Mouse (Mus musculus) hindbrain, embryonic 16.5 days (tissue): ENCODE data around the gene Dock1. TPM values are rescaled to one million over a fixed set of nuclear protein-coding genes. Genes with fewer than 3 reads are reported as not detected.

Experiments used
- ATAC-seq: fragments of 200-750 bp; cut with Nextera tagmentation; 2 replicates; pipeline ENCODE4 v1.8.0; 2017; ENCODE audit warnings: moderate TSS enrichment, moderate library complexity
- H3K27ac ChIP-seq: fragments of 300-500 bp; sonication (generic); 2 replicates; pipeline ENCODE4 v1.5.1; 2014; ENCODE audit warnings: low read depth, mild to moderate bottlenecking, control low read depth, low read length, moderate library complexity
- H3K27me3 ChIP-seq: fragments of 300-500 bp; sonication (generic); replicated peaks from 2 replicates; pipeline ENCODE4 v1.6.1; 2014; ENCODE audit warnings: low read length; ENCODE audit not compliant: control insufficient read depth, insufficient read depth
- H3K36me3 ChIP-seq: fragments of 300-500 bp; sonication (generic); 2 replicates; pipeline ENCODE4 v1.6.1; 2014; ENCODE audit warnings: mild to moderate bottlenecking, low read length, moderate library complexity, mixed read lengths; ENCODE audit not compliant: control insufficient read depth, insufficient read depth
- H3K4me1 ChIP-seq: fragments of 300-500 bp; sonication (generic); 2 replicates; pipeline ENCODE4 v1.6.1; 2014; ENCODE audit warnings: low read depth, low read length; ENCODE audit not compliant: control insufficient read depth, insufficient read depth
- H3K4me2 ChIP-seq: fragments of 300-500 bp; sonication (generic); 2 replicates; pipeline ENCODE4 v1.6.1; 2014; ENCODE audit warnings: mild to moderate bottlenecking, low read length, control low read depth, moderate library complexity
- H3K4me3 ChIP-seq: fragments of 300-500 bp; sonication (generic); 2 replicates; pipeline ENCODE4 v1.5.1; 2014; ENCODE audit warnings: mild to moderate bottlenecking, low read length, control low read depth, moderate library complexity
- H3K9ac ChIP-seq: fragments of 300-500 bp; sonication (generic); 2 replicates; pipeline ENCODE4 v1.6.1; 2014; ENCODE audit warnings: low read depth, mild to moderate bottlenecking, control low read depth, low read length, moderate library complexity
- H3K9me3 ChIP-seq: fragments of 300-500 bp; sonication (generic); 2 replicates; pipeline ENCODE4 v1.6.1; 2014; ENCODE audit warnings: mild to moderate bottlenecking, low read length, moderate library complexity; ENCODE audit not compliant: control insufficient read depth
- WGBS: fragments of 180-500 bp; shearing (Covaris S2); extraction: QIAGEN DNeasy Blood & Tissue Kit; methylation state at CpG from one replicate; pipeline ENCODE4 v1.1.7; 2014; 5-methylcytosine and 5-hydroxymethylcytosine counted together
- polyA plus RNA-seq: library from polyadenylated mRNA; unstranded; fragments of >200 nt; fragmentation: Nextera tagmentation; extraction: Ambion mirVana; gene quantifications from 2 replicates; pipeline ENCODE4 v1.2.1, GENCODE M21; 2015

The Dock1 gene
- polyA plus RNA-seq, 1 experiment from 2014 or later, result 8.9 TPM

DNA sequence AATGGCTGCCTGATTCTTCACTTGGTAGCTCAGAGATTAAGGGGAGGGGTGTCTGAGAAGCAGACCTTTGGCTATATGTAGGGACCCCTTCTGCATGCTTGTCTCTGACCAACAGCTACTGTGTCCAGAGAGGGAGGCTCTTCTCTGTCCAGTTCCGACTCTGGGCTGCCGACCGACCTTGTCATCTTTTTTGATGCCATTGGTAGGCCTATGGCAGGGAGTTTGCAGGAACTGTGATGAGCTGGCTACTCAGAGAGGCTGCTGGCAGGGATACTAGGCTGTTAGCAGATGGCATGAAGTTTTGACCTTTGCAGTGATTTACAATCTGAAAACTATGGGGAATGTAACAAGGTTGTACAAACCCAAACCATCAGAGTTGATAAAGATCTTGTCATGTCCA lies 109.3 kb downstream of the Dock1 start:
- WGBS, result 98% methylated on average over 3 of the region's 3 CpGs
- H3K9ac ChIP-seq, result no peak overlapping the region
- H3K4me2 ChIP-seq, result no peak overlapping the region
- peaks cover 4% of the 10 kb centered on the region; the same call in 1 of the 2 replicates for H3K4me1 ChIP-seq
- no peaks in the 10 kb centered on the region for H3K27me3 ChIP-seq
- H3K4me3 ChIP-seq, result no peak overlapping the region
- no peaks in the 10 kb centered on the region for H3K9me3 ChIP-seq
- no peak for ATAC-seq
- no peaks in the 10 kb centered on the region for H3K36me3 ChIP-seq
- no peak overlapping the region for H3K27ac ChIP-seq

DNA sequence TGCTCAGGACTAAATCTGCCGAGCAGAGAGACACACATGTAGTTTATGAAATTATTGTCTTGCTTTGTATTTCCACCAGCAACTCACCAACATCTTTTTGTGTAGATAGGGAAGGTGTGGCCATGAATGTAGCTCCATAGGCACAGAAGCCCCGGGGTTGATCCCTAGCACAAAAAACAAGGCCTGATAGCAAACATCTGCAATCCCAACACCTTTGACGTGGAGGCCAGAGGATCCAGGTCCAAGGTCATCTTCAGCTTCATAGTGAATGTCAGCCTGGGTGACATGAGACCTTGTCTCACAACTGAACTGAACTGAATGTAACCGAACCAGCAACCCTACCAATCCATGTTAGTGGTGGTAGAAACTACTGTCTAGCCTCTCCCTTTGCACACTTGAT lies 116.7 kb downstream of the Dock1 start:
- Histone ChIP-seq H3K4me2 (no peak overlapping the region), H3K27ac (no peak overlapping the region), H3K27me3 (no peaks in the 10 kb centered on the region), H3K9me3 (no peaks in the 10 kb centered on the region), H3K9ac (no peak overlapping the region), H3K4me1 (no peaks in the 10 kb centered on the region), H3K36me3 (no peaks in the 10 kb centered on the region), H3K4me3 (no peak overlapping the region)
- ATAC-seq, result no peak
- WGBS, result 89% methylated on average over 4 of the region's 4 CpGs

DNA sequence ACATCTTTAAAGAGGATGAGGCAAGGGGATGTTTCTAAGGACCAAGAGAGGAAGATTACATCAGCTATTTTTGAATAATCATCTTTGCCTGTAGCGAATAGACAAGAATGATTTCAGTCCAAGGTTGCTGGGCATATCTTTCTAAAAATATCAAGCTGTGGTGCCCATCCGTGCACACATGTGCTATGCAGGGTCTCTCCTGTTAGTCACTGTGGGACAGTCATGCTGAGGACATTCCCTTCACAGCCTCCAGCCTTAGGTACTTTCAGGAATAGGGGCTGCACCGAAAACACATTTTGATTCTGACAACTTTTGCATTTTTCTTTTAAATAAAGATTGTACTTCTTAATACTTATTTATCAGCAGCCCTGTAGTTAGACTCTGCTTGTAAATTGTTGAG lies 124.4 kb downstream of the Dock1 start:
- peaks cover 4% of the 10 kb centered on the region; the same call in 1 of the 2 replicates for H3K4me1 ChIP-seq
- no peak overlapping the region for H3K9ac ChIP-seq
- no peak overlapping the region for H3K27ac ChIP-seq
- no peaks in the 10 kb centered on the region for H3K9me3 ChIP-seq
- ATAC-seq, result no peak
- no peak overlapping the region for H3K4me2 ChIP-seq
- H3K4me3 ChIP-seq, result no peak overlapping the region
- H3K27me3 ChIP-seq, result no peaks in the 10 kb centered on the region
- no peaks in the 10 kb centered on the region for H3K36me3 ChIP-seq
- 89% methylated on average over 3 of the region's 3 CpGs for WGBS

DNA sequence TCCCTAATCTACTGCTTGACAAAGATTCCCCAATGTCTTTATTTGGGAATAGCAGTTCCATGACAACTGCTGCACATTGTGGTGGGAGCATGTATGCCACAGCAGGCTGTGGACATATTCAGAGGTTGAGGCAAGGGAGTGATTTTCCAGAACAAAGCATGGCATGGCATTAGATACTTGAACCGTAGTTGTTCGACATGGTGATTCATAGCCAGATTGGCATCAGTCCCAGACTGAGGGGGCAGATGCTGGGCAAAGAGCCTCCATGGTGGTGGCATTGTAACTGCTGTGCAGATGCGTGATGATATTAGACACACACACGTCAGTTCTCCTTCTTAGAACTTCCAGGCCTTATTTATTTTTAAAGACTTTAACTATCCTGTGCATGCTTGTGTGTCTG lies 129.6 kb downstream of the Dock1 start:
- no peaks in the 10 kb centered on the region for H3K27me3 ChIP-seq
- no peak overlapping the region for H3K27ac ChIP-seq
- no peak for ATAC-seq
- no peak overlapping the region for H3K4me2 ChIP-seq
- no peaks in the 10 kb centered on the region for H3K36me3 ChIP-seq
- no peaks in the 10 kb centered on the region for H3K9me3 ChIP-seq
- H3K4me1 ChIP-seq, result peaks cover 4% of the 10 kb centered on the region; the same call in 1 of the 2 replicates
- 43% methylated on average over 4 of the region's 4 CpGs for WGBS
- no peak overlapping the region for H3K9ac ChIP-seq
- H3K4me3 ChIP-seq, result no peak overlapping the region

DNA sequence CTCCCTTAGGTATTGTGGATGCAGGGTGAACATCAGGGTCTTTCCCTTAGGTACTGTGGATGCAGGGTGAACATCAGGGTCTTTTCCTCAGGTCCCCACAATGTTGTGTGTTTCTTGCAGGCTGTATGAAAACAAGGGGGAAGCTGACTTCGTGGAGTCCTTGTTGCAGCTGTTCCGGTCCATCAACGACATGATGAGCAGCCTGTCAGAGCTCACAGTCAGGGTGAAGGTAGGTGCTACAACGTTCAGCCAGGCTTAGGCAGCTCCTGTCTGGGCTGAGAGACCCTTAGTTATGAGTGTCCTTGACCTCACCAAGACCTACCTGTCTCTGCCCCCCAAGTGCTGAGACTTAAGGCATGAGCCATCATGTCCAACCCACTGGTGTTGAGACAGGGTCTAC lies 134.0 kb downstream of the Dock1 start:
- no peaks in the 10 kb centered on the region for H3K27me3 ChIP-seq
- WGBS, result 87% methylated on average over 4 of the region's 4 CpGs
- H3K4me2 ChIP-seq, result no peak overlapping the region
- no peaks in the 10 kb centered on the region for H3K36me3 ChIP-seq
- H3K27ac ChIP-seq, result no peak overlapping the region
- ATAC-seq, result no peak
- H3K9ac ChIP-seq, result no peak overlapping the region
- no peaks in the 10 kb centered on the region for H3K9me3 ChIP-seq
- H3K4me1 ChIP-seq, result peaks cover 4% of the 10 kb centered on the region
- no peak overlapping the region for H3K4me3 ChIP-seq

DNA sequence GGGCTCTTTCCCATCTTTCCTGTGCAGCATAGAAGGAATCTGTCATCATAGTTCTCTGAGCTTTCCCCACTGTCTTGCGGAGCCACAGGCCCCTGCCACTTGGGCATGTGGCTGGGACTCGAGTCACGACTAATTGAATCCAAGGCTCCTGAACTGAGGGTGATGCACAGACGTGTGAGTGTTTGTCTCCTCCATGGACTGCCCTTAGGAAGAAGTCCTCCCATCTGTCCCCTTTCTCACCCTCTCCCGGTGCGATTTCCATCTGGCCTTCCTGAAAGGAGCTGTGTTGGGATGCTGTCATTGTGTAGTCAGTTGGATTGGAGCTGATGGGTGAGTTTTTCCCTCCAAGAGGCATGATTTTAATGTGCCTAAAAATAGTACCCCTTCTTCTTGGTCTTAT lies 136.3 kb downstream of the Dock1 start:
- H3K9me3 ChIP-seq, result no peaks in the 10 kb centered on the region
- H3K27ac ChIP-seq, result no peak overlapping the region
- no peak overlapping the region for H3K4me3 ChIP-seq
- no peaks in the 10 kb centered on the region for H3K36me3 ChIP-seq
- no peak overlapping the region for H3K9ac ChIP-seq
- 81% methylated on average over 6 of the region's 6 CpGs for WGBS
- H3K4me1 ChIP-seq, result no peaks in the 10 kb centered on the region; the same call in 1 of the 2 replicates
- H3K4me2 ChIP-seq, result no peak overlapping the region
- no peaks in the 10 kb centered on the region for H3K27me3 ChIP-seq
- no peak for ATAC-seq

DNA sequence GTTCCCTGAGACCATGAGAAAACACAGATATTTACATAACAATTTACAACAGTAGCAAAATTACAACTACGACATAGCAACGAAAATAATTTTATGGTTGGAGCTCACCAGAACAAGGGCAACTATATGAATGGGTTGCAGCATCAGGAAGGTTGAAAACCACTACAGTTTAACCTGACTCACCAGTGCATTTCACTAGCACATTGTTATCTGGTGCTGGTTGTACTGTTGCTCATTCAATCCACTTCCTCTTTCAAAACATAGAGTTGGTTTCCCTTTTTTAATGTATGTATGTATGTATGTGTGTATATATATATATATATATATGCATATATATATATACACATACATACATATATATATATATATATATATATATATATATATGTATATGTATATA lies 138.0 kb downstream of the Dock1 start:
- Histone ChIP-seq H3K27ac (no peak overlapping the region), H3K27me3 (no peaks in the 10 kb centered on the region), H3K4me2 (no peak overlapping the region), H3K4me3 (no peak overlapping the region), H3K9ac (no peak overlapping the region), H3K36me3 (no peaks in the 10 kb centered on the region), H3K4me1 (no peaks in the 10 kb centered on the region; the same call in 1 of the 2 replicates), H3K9me3 (no peaks in the 10 kb centered on the region)
- WGBS, result 91% methylated on average over 2 of the region's 2 CpGs
- no peak for ATAC-seq

DNA sequence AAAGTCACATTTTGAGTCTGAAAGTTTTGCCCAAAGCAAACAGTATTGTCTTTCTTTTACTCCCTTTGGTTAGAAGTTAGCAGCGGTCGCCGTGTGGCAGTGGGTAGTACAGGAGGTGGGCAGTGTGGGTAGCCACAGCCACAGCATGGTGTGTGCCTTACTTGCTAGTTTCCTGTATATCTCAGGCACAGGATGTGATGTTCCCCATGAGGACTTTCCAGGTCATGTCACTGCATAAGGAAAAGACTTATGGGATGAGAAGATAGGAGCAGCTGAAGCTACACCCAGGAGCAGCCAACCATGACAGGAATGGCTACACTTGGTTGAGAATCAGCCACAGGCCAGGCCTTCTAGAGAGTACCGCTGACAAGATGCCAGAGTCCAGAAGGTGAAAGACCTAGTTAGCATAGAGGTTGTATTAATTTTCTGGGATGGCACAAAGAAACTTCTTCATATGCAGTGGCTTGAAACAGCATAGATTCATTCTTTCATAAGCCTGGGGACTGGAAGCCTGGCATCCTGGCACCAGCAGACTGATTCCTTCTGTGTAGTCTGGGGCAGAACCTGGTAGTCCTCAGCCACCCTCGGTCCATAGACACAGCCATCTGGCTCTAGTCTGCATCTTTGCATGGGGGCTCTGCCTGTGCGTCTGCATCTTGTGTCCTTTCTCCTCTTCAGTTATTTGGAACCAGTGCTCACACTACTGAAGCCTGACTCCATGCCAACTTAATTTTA lies 139.0 kb downstream of the Dock1 start:
- H3K36me3 ChIP-seq, result no peaks in the 10 kb centered on the region
- H3K9me3 ChIP-seq, result no peaks in the 10 kb centered on the region
- H3K27me3 ChIP-seq, result no peaks in the 10 kb centered on the region
- no peak overlapping the region for H3K27ac ChIP-seq
- H3K4me3 ChIP-seq, result no peak overlapping the region
- no peaks in the 10 kb centered on the region; the same call in 1 of the 2 replicates for H3K4me1 ChIP-seq
- WGBS, result 91% methylated on average over 6 of the region's 6 CpGs
- no peak overlapping the region for H3K4me2 ChIP-seq
- H3K9ac ChIP-seq, result no peak overlapping the region
- no peak for ATAC-seq

DNA sequence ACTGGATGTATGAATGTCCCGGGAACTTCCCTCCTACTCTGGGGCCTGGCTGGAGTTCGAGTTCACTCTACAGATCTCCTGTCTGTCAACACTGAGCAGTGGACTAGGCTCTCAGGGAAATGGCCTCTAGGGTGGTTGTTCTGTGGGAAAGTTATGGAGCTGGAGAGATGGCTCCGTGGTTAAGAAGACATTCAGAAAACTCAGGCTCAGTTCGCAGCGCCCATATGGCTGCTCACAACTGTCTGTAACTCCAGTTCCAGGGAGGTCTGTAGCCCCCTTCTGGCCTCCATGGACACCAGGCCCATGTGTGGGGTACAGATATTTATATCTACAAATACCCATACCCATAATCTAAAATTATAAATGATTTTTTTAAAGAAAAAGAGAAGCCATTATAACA lies 148.0 kb downstream of the Dock1 start:
- Histone ChIP-seq H3K4me1 (peaks cover 10% of the 10 kb centered on the region), H3K27ac (no peak overlapping the region), H3K4me2 (no peak overlapping the region), H3K9ac (no peak overlapping the region), H3K9me3 (no peaks in the 10 kb centered on the region), H3K36me3 (no peaks in the 10 kb centered on the region), H3K4me3 (no peak overlapping the region), H3K27me3 (no peaks in the 10 kb centered on the region)
- over 99% methylated on average over 5 of the region's 5 CpGs for WGBS
- no peak for ATAC-seq
